Mouse (Mus musculus) left cerebral cortex, adult 11 months (tissue): ENCODE measurements around the gene Nfix.

Experiments
- DNase-seq: peaks from one replicate; pipeline ENCODE4 v3.0.0; 2022; ENCODE audit warnings: low spot score

Gene Nfix

GRCm38 (mm10) chr8:84766422-84766821 lies 33.7 kb downstream of the Nfix start:
- no peak for DNase-seq

GRCm38 (mm10) chr8:84765629-84766028 lies 34.5 kb downstream of the Nfix start:
- DNase-seq = no peak

- DNase-seq = no peak
Measured at GRCm38 (mm10) chr8:84764870-84765495, 35.2 kb downstream of the Nfix start.

- no peak for DNase-seq
Measured at GRCm38 (mm10) chr8:84764100-84764499, 36.0 kb downstream of the Nfix start.

GRCm38 (mm10) chr8:84760901-84761300 lies 39.2 kb downstream of the Nfix start:
- DNase-seq = no peak

- no peak for DNase-seq
Measured at GRCm38 (mm10) chr8:84760405-84760805, 39.7 kb downstream of the Nfix start.

GRCm38 (mm10) chr8:84759718-84760117 lies 40.4 kb downstream of the Nfix start:
- DNase-seq = no peak

GRCm38 (mm10) chr8:84759126-84759525 lies 41.0 kb downstream of the Nfix start:
- DNase-seq = no peak

GRCm38 (mm10) chr8:84758308-84758707 lies 41.8 kb downstream of the Nfix start:
- no peak for DNase-seq

- no peak for DNase-seq
Measured at GRCm38 (mm10) chr8:84757501-84757900, 42.6 kb downstream of the Nfix start.

- no peak for DNase-seq
Measured at GRCm38 (mm10) chr8:84752734-84753582, 47.2 kb downstream of the Nfix start.

GRCm38 (mm10) chr8:84749519-84749918 lies 50.6 kb downstream of the Nfix start:
- no peak for DNase-seq

- DNase-seq = no peak
Measured at GRCm38 (mm10) chr8:84745032-84745925, 54.9 kb downstream of the Nfix start.

- no peak for DNase-seq
Measured at GRCm38 (mm10) chr8:84743517-84744420, 56.4 kb downstream of the Nfix start.

GRCm38 (mm10) chr8:84743054-84743415 lies 57.1 kb downstream of the Nfix start:
- no peak for DNase-seq

- no peak for DNase-seq
Measured at GRCm38 (mm10) chr8:84742171-84743053, 57.7 kb downstream of the Nfix start.

- no peak for DNase-seq
Measured at GRCm38 (mm10) chr8:84740895-84741843, 59.0 kb downstream of the Nfix start.

GRCm38 (mm10) chr8:84739401-84739742 lies 60.8 kb downstream of the Nfix start:
- DNase-seq = no peak

- DNase-seq = no peak
Measured at GRCm38 (mm10) chr8:84738715-84739400, 61.3 kb downstream of the Nfix start.
